Mouse (Mus musculus): ENCODE measurements around the gene 6330403K07Rik.

6330403K07Rik gene

DNA sequence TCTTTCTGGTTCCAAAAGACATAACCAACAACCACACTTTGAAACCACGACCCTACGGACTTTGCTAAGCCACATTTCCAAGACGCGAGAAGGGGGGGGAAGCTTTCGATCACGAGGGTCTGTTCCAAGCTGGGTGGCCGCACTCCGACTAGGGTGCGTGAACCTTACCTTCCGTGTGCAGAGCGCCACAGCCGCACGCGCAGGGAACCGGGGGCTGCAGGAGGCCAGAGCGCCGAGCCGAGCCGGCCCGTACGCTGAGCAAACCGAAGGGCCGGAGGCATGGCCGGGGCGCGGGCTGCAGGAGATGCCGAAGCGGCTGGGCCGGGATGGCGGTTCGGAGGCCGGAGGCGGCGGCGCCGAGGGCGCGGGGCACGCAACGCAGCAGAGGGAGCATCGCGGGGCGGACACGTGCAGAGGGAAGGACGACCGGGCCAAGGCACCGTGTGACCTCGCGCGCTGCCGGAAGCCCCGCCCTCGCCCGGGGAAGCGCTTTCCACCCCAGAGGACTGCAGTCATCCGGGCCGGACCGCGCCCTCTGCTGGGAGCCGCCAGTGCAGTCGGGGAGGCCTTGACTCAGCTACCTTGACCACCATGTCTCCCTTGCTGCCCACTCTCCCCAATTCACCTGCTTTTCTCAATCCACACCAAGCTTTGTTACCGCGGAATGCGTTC lies 50.6 kb downstream of the 6330403K07Rik start, which contains the start of gene C1qbp:
TSS of gene C1qbp (minus strand) at position 470 of the 672 bp plus-strand sequence.
- peak; percentile 90 for DNase-seq (ENCODE audit: low spot score)

DNA sequence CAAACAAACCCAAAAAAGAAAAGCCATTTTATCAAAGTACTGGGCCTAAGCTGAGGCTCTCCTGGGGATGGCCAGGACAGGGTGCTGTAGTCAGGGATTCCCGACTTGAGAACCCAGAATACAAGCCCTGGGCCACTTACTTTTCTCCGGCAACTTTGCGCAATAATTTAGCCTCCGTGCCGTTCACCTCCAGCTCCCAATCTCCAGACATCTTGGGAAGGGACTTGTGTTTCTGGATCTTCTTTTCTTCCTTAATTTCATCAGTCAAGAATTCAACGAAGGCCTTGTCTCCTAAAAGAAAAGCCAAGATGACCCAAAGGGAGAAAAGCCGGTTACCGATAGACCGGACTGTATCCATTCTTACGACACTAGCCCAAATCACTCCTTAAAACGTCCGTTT lies 51.3 kb downstream of the 6330403K07Rik start:
- no peak for DNase-seq (ENCODE audit: low spot score)

All from T-cell, adult 2 months (primary cell).